Mouse (Mus musculus): Measurements from ENCODE around the gene Limd1. TPM values are rescaled to one million over a fixed set of nuclear protein-coding genes. Genes with fewer than 3 reads are reported as not detected.

Gene Limd1
- polyA plus RNA-seq, 1 experiment from 2014 or later = 30.9 TPM

GRCm38 (mm10) chr9:123528087-123528925, 49.8 kb downstream of the Limd1 start:
- peak overlapping the region; percentile 95 for H3K4me3 ChIP-seq (ENCODE audit: low read depth, low read length)
- peak overlapping the region; percentile 62 for H3K4me2 ChIP-seq
- H3K27ac ChIP-seq (ENCODE audit: low read depth, low read length) = peak overlapping the region; percentile 88
- WGBS (ENCODE audit: insufficient replicate concordance) = 36% methylated on average over 6 of the region's 6 CpGs
- peaks cover 10% of the 10 kb centered on the region for H3K4me1 ChIP-seq (ENCODE audit: control insufficient read depth, insufficient read depth, low read length)
- no peaks in the 10 kb centered on the region for H3K27me3 ChIP-seq (ENCODE audit: control insufficient read depth, insufficient read depth, low read length)
- H3K9ac ChIP-seq (ENCODE audit: low read depth, low read length) = peak overlapping the region; percentile 66
- H3K9me3 ChIP-seq (replicated peaks; ENCODE audit: control insufficient read depth, low read length) = no peaks in the 10 kb centered on the region
- no peaks in the 10 kb centered on the region for H3K36me3 ChIP-seq (ENCODE audit: control insufficient read depth, insufficient read depth, low read length)
- ATAC-seq (replicated peaks; ENCODE audit: insufficient number of reproducible peaks, low FRiP score, low TSS enrichment) = no peak

- H3K27ac ChIP-seq (ENCODE audit: low read depth, low read length) = peak overlapping the region; percentile 88
- H3K4me3 ChIP-seq (ENCODE audit: low read depth, low read length) = peak overlapping the region; percentile 95
- ATAC-seq (replicated peaks; ENCODE audit: insufficient number of reproducible peaks, low FRiP score, low TSS enrichment) = peak; percentile 46
- peak overlapping the region; percentile 62 for H3K4me2 ChIP-seq
- H3K9me3 ChIP-seq (replicated peaks; ENCODE audit: control insufficient read depth, low read length) = no peaks in the 10 kb centered on the region
- no peaks in the 10 kb centered on the region for H3K27me3 ChIP-seq (ENCODE audit: control insufficient read depth, insufficient read depth, low read length)
- peaks cover 10% of the 10 kb centered on the region for H3K4me1 ChIP-seq (ENCODE audit: control insufficient read depth, insufficient read depth, low read length)
- peak overlapping the region; percentile 66 for H3K9ac ChIP-seq (ENCODE audit: low read depth, low read length)
- no peaks in the 10 kb centered on the region for H3K36me3 ChIP-seq (ENCODE audit: control insufficient read depth, insufficient read depth, low read length)
- WGBS (ENCODE audit: insufficient replicate concordance) = under 1% methylated on average over 17 of the region's 17 CpGs
Observed at GRCm38 (mm10) chr9:123528926-123529295, 50.4 kb downstream of the Limd1 start.

GRCm38 (mm10) chr9:123529392-123530157, 51.1 kb downstream of the Limd1 start, which contains the start of gene Sacm1l:
Gene Sacm1l (plus strand): TSS chr9:123529759.
- Histone ChIP-seq H3K4me2 (peak within 1 kb of the TSS; percentile 80), H3K27ac (ENCODE audit: low read depth, low read length) (peak within 1 kb of the TSS; percentile 96), H3K4me3 (ENCODE audit: low read depth, low read length) (peak within 1 kb of the TSS; percentile 95), H3K4me1 (ENCODE audit: control insufficient read depth, insufficient read depth, low read length) (peaks cover 10% of the 10 kb centered on the region), H3K9me3 (replicated peaks; ENCODE audit: control insufficient read depth, low read length) (no peaks in the 10 kb centered on the region), H3K36me3 (ENCODE audit: control insufficient read depth, insufficient read depth, low read length) (no peaks in the 10 kb centered on the region), H3K9ac (ENCODE audit: low read depth, low read length) (peak within 1 kb of the TSS; percentile 97), H3K27me3 (ENCODE audit: control insufficient read depth, insufficient read depth, low read length) (no peaks in the 10 kb centered on the region)
- peak; percentile 99 for ATAC-seq (replicated peaks; ENCODE audit: insufficient number of reproducible peaks, low FRiP score, low TSS enrichment)
- under 1% methylated on average over 78 of the region's 79 CpGs for WGBS (ENCODE audit: insufficient replicate concordance)

GRCm38 (mm10) chr9:123530158-123530475, 51.6 kb downstream of the Limd1 start:
- peak overlapping the region; percentile 80 for H3K4me2 ChIP-seq
- H3K4me1 ChIP-seq (ENCODE audit: control insufficient read depth, insufficient read depth, low read length) = peaks cover 10% of the 10 kb centered on the region
- H3K27me3 ChIP-seq (ENCODE audit: control insufficient read depth, insufficient read depth, low read length) = no peaks in the 10 kb centered on the region
- no peak for ATAC-seq (replicated peaks; ENCODE audit: insufficient number of reproducible peaks, low FRiP score, low TSS enrichment)
- no peaks in the 10 kb centered on the region for H3K36me3 ChIP-seq (ENCODE audit: control insufficient read depth, insufficient read depth, low read length)
- H3K4me3 ChIP-seq (ENCODE audit: low read depth, low read length) = peak overlapping the region; percentile 95
- under 1% methylated on average over 13 of the region's 13 CpGs for whole genome bisulfite sequencing (ENCODE audit: insufficient replicate concordance)
- H3K27ac ChIP-seq (ENCODE audit: low read depth, low read length) = peak overlapping the region; percentile 96
- no peaks in the 10 kb centered on the region for H3K9me3 ChIP-seq (replicated peaks; ENCODE audit: control insufficient read depth, low read length)
- H3K9ac ChIP-seq (ENCODE audit: low read depth, low read length) = peak overlapping the region; percentile 97

- no peaks in the 10 kb centered on the region for H3K36me3 ChIP-seq (ENCODE audit: control insufficient read depth, insufficient read depth, low read length)
- peak overlapping the region; percentile 96 for H3K27ac ChIP-seq (ENCODE audit: low read depth, low read length)
- H3K4me2 ChIP-seq = peak overlapping the region; percentile 80
- H3K9ac ChIP-seq (ENCODE audit: low read depth, low read length) = peak overlapping the region; percentile 97
- H3K9me3 ChIP-seq (replicated peaks; ENCODE audit: control insufficient read depth, low read length) = no peaks in the 10 kb centered on the region
- no peak for ATAC-seq (replicated peaks; ENCODE audit: insufficient number of reproducible peaks, low FRiP score, low TSS enrichment)
- H3K4me1 ChIP-seq (ENCODE audit: control insufficient read depth, insufficient read depth, low read length) = peaks cover 10% of the 10 kb centered on the region
- 49% methylated on average over 11 of the region's 11 CpGs for WGBS (ENCODE audit: insufficient replicate concordance)
- H3K27me3 ChIP-seq (ENCODE audit: control insufficient read depth, insufficient read depth, low read length) = no peaks in the 10 kb centered on the region
- H3K4me3 ChIP-seq (ENCODE audit: low read depth, low read length) = peak overlapping the region; percentile 95
Observed at GRCm38 (mm10) chr9:123530566-123531130, 52.1 kb downstream of the Limd1 start.

GRCm38 (mm10) chr9:123531234-123531633, 52.7 kb downstream of the Limd1 start:
- Histone ChIP-seq H3K4me2 (peak overlapping the region; percentile 80), H3K4me3 (ENCODE audit: low read depth, low read length) (peak overlapping the region; percentile 95; the same call in 1 of the 2 replicates), H3K36me3 (ENCODE audit: control insufficient read depth, insufficient read depth, low read length) (no peaks in the 10 kb centered on the region), H3K4me1 (ENCODE audit: control insufficient read depth, insufficient read depth, low read length) (peaks cover 10% of the 10 kb centered on the region), H3K27ac (ENCODE audit: low read depth, low read length) (no peak overlapping the region), H3K9me3 (replicated peaks; ENCODE audit: control insufficient read depth, low read length) (no peaks in the 10 kb centered on the region), H3K27me3 (ENCODE audit: control insufficient read depth, insufficient read depth, low read length) (no peaks in the 10 kb centered on the region), H3K9ac (ENCODE audit: low read depth, low read length) (no peak overlapping the region)
- no peak for ATAC-seq (replicated peaks; ENCODE audit: insufficient number of reproducible peaks, low FRiP score, low TSS enrichment)

- peaks cover 3% of the 10 kb centered on the region; the same call in 1 of the 2 replicates for H3K4me1 ChIP-seq (ENCODE audit: control insufficient read depth, insufficient read depth, low read length)
- no peaks in the 10 kb centered on the region for H3K36me3 ChIP-seq (ENCODE audit: control insufficient read depth, insufficient read depth, low read length)
- no peak overlapping the region for H3K9ac ChIP-seq (ENCODE audit: low read depth, low read length)
- H3K27ac ChIP-seq (ENCODE audit: low read depth, low read length) = no peak overlapping the region
- no peaks in the 10 kb centered on the region for H3K27me3 ChIP-seq (ENCODE audit: control insufficient read depth, insufficient read depth, low read length)
- H3K4me2 ChIP-seq = no peak overlapping the region
- no peak for ATAC-seq (replicated peaks; ENCODE audit: insufficient number of reproducible peaks, low FRiP score, low TSS enrichment)
- no peak overlapping the region for H3K4me3 ChIP-seq (ENCODE audit: low read depth, low read length)
- H3K9me3 ChIP-seq (replicated peaks; ENCODE audit: control insufficient read depth, low read length) = no peaks in the 10 kb centered on the region
- 92% methylated on average over 2 of the region's 2 CpGs for WGBS (ENCODE audit: insufficient replicate concordance)
Observed at GRCm38 (mm10) chr9:123536613-123537012, 58.1 kb downstream of the Limd1 start.

- ATAC-seq (replicated peaks; ENCODE audit: insufficient number of reproducible peaks, low FRiP score, low TSS enrichment) = no peak
- H3K27ac ChIP-seq (ENCODE audit: low read depth, low read length) = no peak overlapping the region
- no peak overlapping the region for H3K4me3 ChIP-seq (ENCODE audit: low read depth, low read length)
- H3K9me3 ChIP-seq (replicated peaks; ENCODE audit: control insufficient read depth, low read length) = no peaks in the 10 kb centered on the region
- WGBS (ENCODE audit: insufficient replicate concordance) = 75% methylated on average over 4 of the region's 4 CpGs
- H3K36me3 ChIP-seq (ENCODE audit: control insufficient read depth, insufficient read depth, low read length) = no peaks in the 10 kb centered on the region
- H3K27me3 ChIP-seq (ENCODE audit: control insufficient read depth, insufficient read depth, low read length) = no peaks in the 10 kb centered on the region
- H3K4me2 ChIP-seq = no peak overlapping the region
- H3K4me1 ChIP-seq (ENCODE audit: control insufficient read depth, insufficient read depth, low read length) = no peaks in the 10 kb centered on the region
- H3K9ac ChIP-seq (ENCODE audit: low read depth, low read length) = no peak overlapping the region
Observed at GRCm38 (mm10) chr9:123538189-123538588, 59.7 kb downstream of the Limd1 start.
